Mouse (Mus musculus) MEL-GATA-1-ER (cell line): ENCODE measurements at regions not wholly inside any gene's neighbourhood (a gene's known extent, or its start where the extent isn't known, plus 50 kb on each side); places are given as distances from the start of the nearest gene placed in this dataset.

Experiments used
- DNase-seq: peaks from one replicate; pipeline ENCODE4 v3.0.0-alpha.2; 2012; ENCODE audit warnings: low read depth; ENCODE audit errors: extremely low read depth

- DNase-seq: no peak
Measured at GRCm38 (mm10) chr11:31819964-31820363, 52.0 kb upstream of the Cpeb4 start.

GRCm38 (mm10) chr11:31821479-31822411, 50.3 kb upstream of the Cpeb4 start:
- no peak for DNase-seq
